Mouse (Mus musculus): ENCODE measurements around the gene Hist1h3g. TPM values are rescaled to one million over a fixed set of nuclear protein-coding genes. Genes with fewer than 3 reads are reported as not detected.
A peak's percentile ranks its signal among the peaks of the same experiment; 100 is the strongest.
"Not testable (repeated sequence)": the region's sequence is repeated elsewhere in the genome, so short reads cannot be mapped to it uniquely, and the experiment has no call there.

The Hist1h3g gene
- polyA plus RNA-seq, 1 experiment from 2014 or later, result 5.4 TPM

GRCm38 (mm10) chr13:23530181-23530900, 4.9 kb upstream of the Hist1h3g start:
- Histone ChIP-seq H3K27ac (peak overlapping the region; percentile 94), H3K4me3 (peak overlapping the region; percentile 45), H3K9me3 (no peaks in the 10 kb centered on the region), H3K36me3 (no peaks in the 10 kb centered on the region), H3K4me2 (peak overlapping the region; percentile 75), H3K27me3 (no peaks in the 10 kb centered on the region), H3K9ac (peak overlapping the region; percentile 29; the same call in 1 of the 2 replicates), H3K4me1 (peaks cover 26% of the 10 kb centered on the region)
- WGBS, result under 1% methylated on average over 20 of the region's 20 CpGs
- no peak for ATAC-seq (ENCODE audit: insufficient number of reproducible peaks, low FRiP score, low TSS enrichment, low read depth)

GRCm38 (mm10) chr13:23530901-23531875, 4.0 kb upstream of the Hist1h3g start, which contains the start of gene Hist1h4h:
Gene Hist1h4h (plus strand): TSS chr13:23531050.
- H3K9me3 ChIP-seq, result no peaks in the 10 kb centered on the region
- H3K27ac ChIP-seq, result peak within 1 kb of the TSS; percentile 94
- no peaks in the 10 kb centered on the region for H3K36me3 ChIP-seq
- peak within 1 kb of the TSS; percentile 75 for H3K4me2 ChIP-seq
- under 1% methylated on average over 60 of the region's 70 CpGs for WGBS
- H3K27me3 ChIP-seq, result no peaks in the 10 kb centered on the region
- peak; percentile 76 for ATAC-seq (ENCODE audit: insufficient number of reproducible peaks, low FRiP score, low TSS enrichment, low read depth)
- peak within 1 kb of the TSS; percentile 45 for H3K4me3 ChIP-seq
- peak within 1 kb of the TSS; percentile 29 for H3K9ac ChIP-seq
- peaks cover 25% of the 10 kb centered on the region for H3K4me1 ChIP-seq

- Histone ChIP-seq H3K4me2 (peak overlapping the region; percentile 75), H3K27ac (peak overlapping the region; percentile 94), H3K4me1 (peaks cover 27% of the 10 kb centered on the region), H3K9me3 (no peaks in the 10 kb centered on the region), H3K9ac (peak overlapping the region; percentile 21; the same call in 1 of the 2 replicates), H3K4me3 (peak overlapping the region; percentile 53), H3K36me3 (no peaks in the 10 kb centered on the region), H3K27me3 (no peaks in the 10 kb centered on the region)
- no peak for ATAC-seq (ENCODE audit: insufficient number of reproducible peaks, low FRiP score, low TSS enrichment, low read depth)
- WGBS, result 16% methylated on average over 9 of the region's 9 CpGs
These were observed 2.8 kb upstream of the Hist1h3g start for GRCm38 (mm10) chr13:23532262-23533075.

GRCm38 (mm10) chr13:23533560-23534367, 1.5 kb upstream of the Hist1h3g start, which contains the start of gene Hist1h2af:
Gene Hist1h2af (plus strand): TSS chr13:23533906.
- under 1% methylated on average over 25 of the region's 53 CpGs for whole genome bisulfite sequencing
- Histone ChIP-seq H3K4me3 (peak within 1 kb of the TSS; percentile 53), H3K9ac (peak within 1 kb of the TSS; percentile 42; the same call in 1 of the 2 replicates), H3K27ac (peak within 1 kb of the TSS; percentile 94), H3K4me1 (peaks cover 31% of the 10 kb centered on the region), H3K4me2 (peak within 1 kb of the TSS; percentile 75)
- not testable (repeated sequence) for H3K9me3 ChIP-seq, H3K36me3 ChIP-seq, H3K27me3 ChIP-seq
- ATAC-seq (ENCODE audit: insufficient number of reproducible peaks, low FRiP score, low TSS enrichment, low read depth), result peak; percentile 47

- 1% methylated on average over 15 of the region's 15 CpGs for WGBS
- Histone ChIP-seq H3K4me3 (peak overlapping the region; percentile 53), H3K4me2 (peak overlapping the region; percentile 75), H3K9me3 (no peaks in the 10 kb centered on the region), H3K9ac (peak overlapping the region; percentile 20; the same call in 1 of the 2 replicates), H3K27ac (peak overlapping the region; percentile 94), H3K27me3 (no peaks in the 10 kb centered on the region), H3K4me1 (peaks cover 31% of the 10 kb centered on the region), H3K36me3 (no peaks in the 10 kb centered on the region)
- no peak for ATAC-seq (ENCODE audit: insufficient number of reproducible peaks, low FRiP score, low TSS enrichment, low read depth)
These were observed 672 bp upstream of the Hist1h3g start for GRCm38 (mm10) chr13:23534368-23535131.

- 15% methylated on average over 7 of the region's 7 CpGs for WGBS
- H3K9me3 ChIP-seq, result no peaks in the 10 kb centered on the region
- H3K4me1 ChIP-seq, result peaks cover 31% of the 10 kb centered on the region
- H3K27ac ChIP-seq, result peak overlapping the region; percentile 57
- ATAC-seq (ENCODE audit: insufficient number of reproducible peaks, low FRiP score, low TSS enrichment, low read depth), result no peak
- peak overlapping the region; percentile 53 for H3K4me3 ChIP-seq
- no peaks in the 10 kb centered on the region for H3K36me3 ChIP-seq
- peak overlapping the region; percentile 75 for H3K4me2 ChIP-seq
- H3K27me3 ChIP-seq, result no peaks in the 10 kb centered on the region
- H3K9ac ChIP-seq, result 0 out of 2 replicates have a peak overlapping the region, but pooled peaks have one; percentile 26
These were observed 1.0 kb downstream of the Hist1h3g start for GRCm38 (mm10) chr13:23536076-23536822.

- H3K4me1 ChIP-seq, result peaks cover 29% of the 10 kb centered on the region
- H3K9me3 ChIP-seq, result no peaks in the 10 kb centered on the region
- H3K36me3 ChIP-seq, result no peaks in the 10 kb centered on the region
- no peak overlapping the region for H3K27ac ChIP-seq
- no peaks in the 10 kb centered on the region for H3K27me3 ChIP-seq
- WGBS, result 66% methylated on average over 3 of the region's 3 CpGs
- H3K4me2 ChIP-seq, result 0 out of 2 replicates have a peak overlapping the region, but pooled peaks have one; percentile 19
- peak overlapping the region; percentile 53; the same call in 1 of the 2 replicates for H3K4me3 ChIP-seq
- H3K9ac ChIP-seq, result no peak overlapping the region
- no peak for ATAC-seq (ENCODE audit: insufficient number of reproducible peaks, low FRiP score, low TSS enrichment, low read depth)
These were observed 1.9 kb downstream of the Hist1h3g start for GRCm38 (mm10) chr13:23537006-23537710.

DNA sequence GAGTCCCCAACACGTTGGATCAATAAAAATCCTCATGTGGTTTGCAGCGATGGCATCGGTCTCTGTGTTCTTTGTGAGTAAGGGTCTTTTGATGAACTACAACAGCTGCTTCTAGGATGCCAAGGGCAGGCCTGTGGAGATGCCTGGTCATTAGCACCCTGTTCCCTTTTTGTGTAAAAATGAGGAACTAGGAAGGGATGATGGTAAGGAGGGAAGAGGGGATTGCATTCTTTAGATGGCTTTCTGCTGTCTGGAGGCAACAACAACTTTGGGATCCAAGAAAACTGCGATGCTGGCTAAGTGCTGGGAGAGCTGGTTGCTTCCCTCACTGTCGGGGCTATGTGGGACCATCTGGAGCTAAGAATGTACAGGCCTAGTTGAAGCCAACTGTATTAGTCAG, 3.0 kb downstream of the Hist1h3g start:
- peaks cover 22% of the 10 kb centered on the region for H3K4me1 ChIP-seq
- no peak overlapping the region for H3K27ac ChIP-seq
- no peak overlapping the region for H3K4me3 ChIP-seq
- no peaks in the 10 kb centered on the region for H3K27me3 ChIP-seq
- no peak for ATAC-seq (ENCODE audit: insufficient number of reproducible peaks, low FRiP score, low TSS enrichment, low read depth)
- H3K9me3 ChIP-seq, result no peaks in the 10 kb centered on the region
- 54% methylated on average over 5 of the region's 5 CpGs for WGBS
- H3K36me3 ChIP-seq, result no peaks in the 10 kb centered on the region
- no peak overlapping the region for H3K9ac ChIP-seq
- no peak overlapping the region for H3K4me2 ChIP-seq

GRCm38 (mm10) chr13:23539821-23540220, 4.6 kb downstream of the Hist1h3g start:
- H3K27ac ChIP-seq; H3K9ac ChIP-seq; H3K36me3 ChIP-seq; H3K4me3 ChIP-seq; H3K4me2 ChIP-seq; ATAC-seq (ENCODE audit: insufficient number of reproducible peaks, low FRiP score, low TSS enrichment, low read depth); H3K27me3 ChIP-seq; H3K9me3 ChIP-seq: not testable (repeated sequence)
- WGBS, result 77% methylated on average over 1 of the region's 1 CpGs
- H3K4me1 ChIP-seq, result peaks cover 16% of the 10 kb centered on the region

Data from limb, embryonic 15.5 days (tissue).